Mouse (Mus musculus): ENCODE measurements around the gene Upb1.

Gene Upb1

DNA sequence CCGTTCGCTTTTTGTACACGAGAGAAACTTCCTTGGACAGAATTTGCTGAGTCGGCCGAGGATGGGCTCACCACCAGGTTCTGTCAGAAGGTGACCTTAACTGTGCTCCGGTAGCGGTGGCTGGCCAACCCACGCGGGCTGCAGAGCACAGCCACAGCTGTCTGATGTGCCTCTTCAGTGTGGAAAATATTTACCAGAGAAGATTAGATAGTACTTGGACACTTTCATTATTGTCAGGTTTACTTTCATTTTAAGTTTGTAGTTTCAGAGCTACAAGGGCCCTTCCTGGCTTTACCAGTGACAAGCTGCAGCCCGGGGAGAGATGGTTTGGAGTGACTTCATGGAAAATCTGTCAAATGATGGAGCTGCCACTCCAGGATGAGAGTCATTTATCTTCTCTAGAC lies 23.6 kb downstream of the Upb1 start:
- no peak for DNase-seq (ENCODE audit: low spot score in 2 of 2)

DNA sequence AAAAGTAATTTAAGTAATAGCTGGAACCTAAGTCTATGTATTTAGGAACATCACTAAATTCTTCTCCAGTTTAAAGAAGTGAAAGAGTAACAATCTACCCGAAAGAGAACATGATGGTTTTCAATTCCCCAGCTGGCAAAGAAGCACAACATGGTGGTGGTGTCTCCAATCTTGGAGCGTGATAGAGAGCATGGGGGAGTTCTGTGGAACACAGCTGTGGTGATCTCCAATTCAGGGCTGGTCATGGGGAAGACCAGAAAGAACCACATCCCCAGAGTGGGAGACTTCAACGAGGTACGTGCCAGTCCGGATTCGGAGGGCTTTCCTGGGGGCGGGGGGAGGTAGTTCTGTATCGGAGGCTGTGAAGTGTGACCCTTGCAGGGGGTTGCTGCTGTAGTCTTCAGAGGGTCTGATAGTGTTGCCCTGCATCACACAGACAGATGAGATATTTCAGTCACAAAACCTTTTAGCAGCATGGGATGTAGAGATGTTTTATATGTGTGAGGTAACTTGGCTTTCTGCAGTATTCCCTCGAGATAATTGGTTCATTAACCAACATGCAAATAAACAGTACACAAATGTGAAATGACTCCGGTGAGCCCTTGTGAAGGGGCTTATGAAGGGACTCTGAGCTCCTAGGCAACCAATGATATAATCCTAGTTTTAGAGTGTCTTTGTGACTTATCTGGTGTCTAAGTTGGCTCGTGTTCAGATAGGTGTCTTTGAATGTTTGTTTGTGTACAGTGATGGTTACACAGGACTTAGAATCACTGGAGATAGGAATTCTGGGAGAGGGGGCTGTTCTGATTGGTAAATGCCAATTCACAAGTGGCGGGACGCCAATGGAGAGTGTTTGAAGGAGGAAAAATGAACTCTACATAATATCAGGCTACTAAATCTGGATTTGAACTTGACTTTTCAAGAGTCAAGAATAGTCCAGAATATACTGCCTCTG lies 27.4 kb downstream of the Upb1 start:
- no peak for DNase-seq (ENCODE audit: low spot score in 2 of 2)

DNA sequence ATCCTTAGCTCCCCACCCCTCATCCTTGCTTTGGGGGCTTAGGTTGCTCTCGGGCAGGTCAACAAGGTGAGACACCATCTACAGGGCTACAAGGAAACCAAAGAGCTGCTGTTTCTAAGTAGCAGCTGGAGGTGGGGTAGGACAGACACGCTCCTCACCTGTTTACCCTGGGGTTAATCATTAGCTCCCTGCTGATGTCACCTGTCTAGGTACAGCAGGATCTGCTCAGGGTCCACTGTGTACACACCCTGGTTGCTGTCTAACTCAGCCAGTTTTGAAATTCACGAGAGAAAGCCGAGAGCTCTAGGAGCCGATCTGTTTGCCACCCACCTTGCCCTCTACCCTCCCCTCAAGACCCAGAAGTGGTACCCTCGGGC lies 28.1 kb downstream of the Upb1 start:
- peak in 1 of 2 experiments; percentile 11 for DNase-seq (ENCODE audit: low spot score in 2 of 2)

DNA sequence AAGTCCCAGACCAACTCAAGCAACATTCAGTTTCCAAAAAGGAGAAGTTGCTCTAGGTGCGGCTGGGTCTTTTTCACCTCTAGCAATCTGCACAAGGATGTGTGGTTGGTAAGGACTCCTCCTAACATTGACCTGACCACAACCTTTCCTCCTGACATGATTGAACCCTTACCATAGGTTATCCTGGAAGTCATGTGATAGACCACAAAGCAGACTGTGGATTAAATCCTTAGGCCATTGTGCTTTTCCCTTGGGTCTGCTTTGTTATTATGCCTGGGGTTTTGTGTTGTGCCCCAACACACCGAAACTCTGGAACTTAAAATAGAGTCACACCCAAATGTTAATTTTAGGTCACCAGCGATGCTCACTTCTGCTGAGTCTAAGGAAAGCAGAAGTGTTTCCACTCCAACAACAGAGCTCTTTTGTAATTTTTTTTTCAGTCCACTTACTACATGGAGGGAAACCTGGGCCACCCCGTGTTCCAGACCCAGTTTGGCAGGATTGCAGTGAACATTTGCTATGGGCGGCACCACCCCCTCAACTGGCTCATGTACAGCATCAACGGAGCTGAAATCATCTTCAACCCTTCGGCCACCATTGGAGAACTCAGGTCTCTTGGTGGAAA lies 28.7 kb downstream of the Upb1 start:
- DNase-seq (ENCODE audit: low spot score in 2 of 2), result no peak

DNA sequence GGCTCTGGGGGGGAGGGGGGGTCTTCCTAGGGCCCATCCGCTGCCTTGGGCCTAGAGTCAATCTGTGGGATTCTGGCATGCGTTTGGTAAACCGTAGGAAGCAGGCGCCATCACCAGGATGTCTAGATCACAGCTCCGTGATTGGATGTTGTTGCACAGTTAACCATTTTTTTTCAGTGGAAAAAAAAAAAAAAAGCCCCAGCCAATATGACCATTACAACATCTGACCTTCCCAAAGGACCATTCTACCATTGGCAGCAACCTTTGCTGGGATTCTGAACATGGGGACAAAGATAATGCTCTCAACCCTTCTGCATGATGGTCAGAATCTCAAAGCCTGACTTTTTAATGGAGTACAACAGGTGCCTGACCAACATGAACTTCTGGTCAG lies 29.2 kb downstream of the Upb1 start:
- DNase-seq (ENCODE audit: low spot score in 2 of 2), result no peak

DNA sequence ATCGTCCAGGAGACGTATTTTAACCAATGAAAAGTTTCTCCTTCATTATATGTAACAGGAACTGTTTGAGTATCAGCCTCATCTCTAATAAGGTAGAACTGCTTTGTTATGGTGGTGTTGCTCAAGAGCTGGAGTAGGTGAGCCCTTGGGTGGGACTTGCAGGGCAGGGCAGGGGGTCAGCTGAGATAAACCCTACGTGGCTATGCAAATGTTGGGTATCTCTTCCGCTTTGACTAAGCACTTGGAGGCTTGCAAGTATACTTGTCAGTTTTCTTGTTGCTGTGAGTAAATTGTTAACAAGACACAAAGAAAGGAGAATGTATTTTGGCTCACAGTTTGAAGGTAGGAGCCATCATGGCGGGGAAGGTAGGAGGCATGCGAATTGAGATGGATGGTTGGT lies 29.7 kb downstream of the Upb1 start:
- no peak for DNase-seq (ENCODE audit: low spot score in 2 of 2)

DNA sequence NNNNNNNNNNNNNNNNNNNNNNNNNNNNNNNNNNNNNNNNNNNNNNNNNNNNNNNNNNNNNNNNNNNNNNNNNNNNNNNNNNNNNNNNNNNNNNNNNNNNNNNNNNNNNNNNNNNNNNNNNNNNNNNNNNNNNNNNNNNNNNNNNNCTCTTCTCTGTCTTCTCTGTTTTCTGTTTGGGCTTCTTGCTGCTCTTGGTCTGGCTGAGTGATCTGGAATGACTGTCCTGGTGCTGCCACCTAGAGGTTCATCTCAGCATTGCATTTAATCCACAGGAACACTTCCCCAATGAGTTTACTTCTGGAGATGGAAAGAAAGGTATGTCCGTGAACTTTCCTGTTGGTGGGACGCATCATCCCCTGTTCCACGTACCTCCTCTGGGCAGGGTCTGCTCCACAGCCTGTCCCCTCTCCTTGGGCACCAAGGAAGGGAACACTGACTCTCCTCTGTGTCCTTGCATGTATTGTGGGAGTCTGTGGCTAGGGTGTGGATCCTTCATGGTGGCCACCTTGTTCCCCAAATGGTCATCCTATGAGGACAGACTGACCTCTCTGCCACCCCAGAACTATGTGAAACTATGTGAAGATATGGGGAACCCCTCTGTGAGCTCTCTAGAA lies 35.8 kb downstream of the Upb1 start:
- DNase-seq (ENCODE audit: low spot score in 2 of 2), result peak; percentile 66 to 78

DNA sequence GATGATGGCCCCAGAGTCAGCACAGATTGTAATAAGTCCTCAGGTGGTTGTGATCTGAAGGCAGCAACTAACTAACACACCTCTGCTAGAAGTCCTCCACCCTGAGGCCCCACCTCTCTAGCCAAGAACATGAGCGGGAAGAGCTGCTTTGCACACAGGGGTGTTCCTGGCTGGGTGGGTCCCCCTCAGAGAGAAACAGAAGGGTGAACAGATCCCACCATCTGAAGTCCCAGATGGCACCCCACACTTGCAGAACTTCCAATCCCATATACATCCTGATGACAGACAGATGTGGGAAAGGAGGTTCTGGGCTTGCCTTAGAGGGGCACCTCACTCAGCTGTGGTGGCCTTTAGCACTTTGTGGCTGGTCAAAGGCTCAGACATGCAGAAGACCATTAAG lies 36.4 kb downstream of the Upb1 start:
- no peak for DNase-seq (ENCODE audit: low spot score in 2 of 2)

DNA sequence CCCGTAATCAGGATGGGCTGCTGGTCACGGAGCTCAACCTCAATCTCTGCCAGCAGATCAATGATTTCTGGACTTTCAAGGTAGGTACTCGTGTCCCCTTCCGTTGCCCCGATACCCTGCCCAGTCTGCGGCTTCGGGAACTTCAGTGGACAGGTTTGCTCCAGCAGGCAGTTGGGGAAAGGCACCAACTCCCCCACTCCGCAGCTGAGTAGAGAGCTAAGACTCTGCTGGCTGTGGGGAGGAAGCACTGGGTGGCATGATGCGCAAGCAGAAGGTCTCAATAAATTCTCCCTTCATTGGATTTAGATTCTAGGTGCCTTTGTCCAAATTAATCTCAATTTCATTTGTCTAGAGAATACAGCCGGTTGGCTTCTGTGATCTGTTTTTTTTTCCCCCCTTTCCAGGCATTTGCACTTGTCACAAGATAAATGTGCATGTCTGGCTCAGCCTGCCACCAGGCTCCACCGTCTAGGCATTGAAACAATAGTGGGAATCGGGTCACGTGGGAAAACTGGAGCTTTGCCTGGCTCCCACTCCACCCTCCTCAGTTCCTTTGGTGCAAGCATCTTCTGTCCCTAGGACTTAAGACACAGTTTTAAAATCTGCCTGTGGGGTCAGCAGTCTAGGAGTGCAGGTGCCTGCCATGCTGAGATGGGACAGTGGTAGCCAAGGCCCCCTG lies 37.4 kb downstream of the Upb1 start:
- no peak for DNase-seq (ENCODE audit: low spot score in 2 of 2)

DNA sequence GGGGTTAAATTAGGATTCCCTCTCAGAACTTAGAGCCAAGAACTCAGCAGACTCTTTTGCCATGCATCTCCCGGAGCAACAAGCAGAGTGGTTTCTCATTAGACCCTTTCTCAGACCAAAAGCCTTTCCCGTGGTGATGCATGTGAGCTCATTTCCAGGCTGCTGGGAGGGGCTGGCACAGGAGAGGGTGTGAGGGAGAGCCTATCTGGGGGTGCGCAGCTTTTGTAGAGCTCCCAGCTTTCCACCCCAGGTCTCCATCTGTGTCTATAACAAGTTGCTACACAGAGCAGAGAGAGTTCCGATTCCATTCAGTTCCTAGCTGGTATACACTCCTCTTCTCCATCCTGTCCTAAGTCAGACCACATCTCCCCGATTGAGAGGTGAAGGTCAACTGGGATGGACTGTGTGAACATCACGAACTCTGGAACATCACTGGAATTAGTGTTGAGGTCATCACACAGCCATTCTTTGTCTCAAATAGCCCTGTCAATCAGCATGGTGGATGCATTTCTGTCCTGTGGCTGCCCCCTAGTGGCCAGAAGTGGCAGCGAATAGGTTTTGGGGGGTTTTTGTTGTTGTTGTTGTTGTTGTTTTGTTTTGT lies 38.4 kb downstream of the Upb1 start:
- peak in 1 of 2 experiments; percentile 27 for DNase-seq (ENCODE audit: low spot score in 2 of 2)

DNA sequence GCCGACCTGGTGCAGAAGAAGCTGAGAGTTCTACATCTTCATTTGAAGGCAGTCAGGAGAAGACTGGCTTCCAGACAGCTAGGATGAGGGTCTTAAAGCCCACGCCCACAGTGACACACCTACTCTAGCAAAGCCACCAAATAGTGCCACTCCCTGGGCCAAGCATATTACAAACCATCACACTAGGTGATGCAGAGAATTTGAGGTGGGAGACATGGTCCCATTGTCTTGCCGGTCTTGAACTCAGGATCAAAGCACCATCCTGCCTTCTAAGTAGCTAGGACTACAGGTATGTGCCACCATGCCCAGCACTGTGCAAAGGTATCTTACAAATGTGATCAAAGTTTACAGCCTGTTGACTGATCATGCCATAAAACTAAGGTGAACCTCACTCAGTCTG lies 39.8 kb downstream of the Upb1 start:
- DNase-seq (ENCODE audit: low spot score in 2 of 2), result no peak

DNA sequence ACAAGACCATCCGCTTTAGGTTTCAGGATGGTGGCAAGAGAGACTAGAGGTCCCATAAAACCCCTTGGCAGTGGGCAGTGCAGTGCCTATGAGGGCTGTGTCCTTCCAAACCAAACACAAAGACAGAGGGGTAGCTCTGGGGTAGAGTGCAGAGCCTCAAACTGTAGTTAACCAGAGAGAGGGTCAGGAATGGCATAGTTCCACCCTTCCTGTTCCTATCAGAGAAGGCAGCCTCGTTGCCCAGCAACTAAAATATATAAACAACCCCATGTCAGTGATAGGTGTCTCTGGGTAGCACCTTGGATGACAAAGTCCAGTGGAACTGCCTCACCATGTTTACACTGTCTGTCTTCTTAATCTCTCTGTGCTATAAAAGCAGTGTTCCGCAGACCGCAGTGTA lies 40.9 kb downstream of the Upb1 start:
- no peak for DNase-seq (ENCODE audit: low spot score in 2 of 2)

DNA sequence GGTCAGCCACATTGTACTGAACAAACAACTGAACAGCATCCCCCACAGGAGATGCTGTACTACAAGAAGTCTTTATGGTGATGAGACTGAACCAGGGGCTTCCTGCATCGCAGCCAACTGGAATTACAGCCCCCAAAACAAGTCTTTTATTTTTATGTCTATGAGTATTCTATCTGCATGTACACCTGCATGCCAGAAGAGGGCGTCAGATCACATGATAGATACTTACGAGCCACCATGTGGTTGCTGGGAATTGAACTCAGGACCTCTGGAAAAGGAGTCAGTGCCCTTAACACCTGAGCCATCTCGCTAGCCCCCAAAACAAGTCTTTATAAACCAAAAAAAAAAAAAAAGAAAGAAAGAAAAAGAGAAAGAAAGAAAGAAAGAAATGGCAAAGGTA lies 42.1 kb downstream of the Upb1 start:
- no peak for DNase-seq (ENCODE audit: low spot score in 2 of 2)

DNA sequence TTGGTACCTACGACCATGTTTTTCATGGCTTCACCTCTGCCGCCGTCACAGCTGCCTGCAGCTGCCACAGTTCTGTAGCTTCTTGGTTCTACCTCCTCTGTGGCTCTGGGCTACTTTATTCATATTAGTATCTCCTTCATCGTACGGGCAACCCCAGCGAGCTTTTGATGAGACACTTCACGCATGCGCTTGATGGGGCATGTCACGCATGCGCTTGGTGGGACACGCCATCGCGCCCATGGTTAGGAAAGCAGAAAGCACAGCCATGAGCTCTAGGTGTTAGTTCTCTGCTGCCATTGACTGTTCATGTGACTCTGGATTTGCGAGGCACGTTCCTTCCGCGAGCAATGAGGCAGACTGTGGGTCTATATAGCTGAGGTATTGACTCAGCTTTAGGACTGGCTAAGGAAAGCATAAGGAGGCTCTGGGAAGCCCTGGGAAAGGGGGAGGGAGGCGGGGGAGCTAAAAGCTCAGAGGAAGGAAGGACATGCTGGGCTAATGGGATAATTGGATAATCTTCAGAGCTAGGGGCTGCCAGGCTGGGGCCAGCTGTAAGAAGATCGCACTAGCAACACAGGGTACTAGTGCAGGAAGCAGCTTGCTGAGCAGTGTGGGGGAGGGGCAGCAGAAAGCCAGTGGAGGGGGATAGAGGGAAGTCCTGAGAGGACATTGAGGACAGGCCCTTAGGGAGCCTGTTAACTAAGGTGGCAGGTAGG lies 43.4 kb downstream of the Upb1 start:
- no peak for DNase-seq (ENCODE audit: low spot score in 2 of 2)

DNA sequence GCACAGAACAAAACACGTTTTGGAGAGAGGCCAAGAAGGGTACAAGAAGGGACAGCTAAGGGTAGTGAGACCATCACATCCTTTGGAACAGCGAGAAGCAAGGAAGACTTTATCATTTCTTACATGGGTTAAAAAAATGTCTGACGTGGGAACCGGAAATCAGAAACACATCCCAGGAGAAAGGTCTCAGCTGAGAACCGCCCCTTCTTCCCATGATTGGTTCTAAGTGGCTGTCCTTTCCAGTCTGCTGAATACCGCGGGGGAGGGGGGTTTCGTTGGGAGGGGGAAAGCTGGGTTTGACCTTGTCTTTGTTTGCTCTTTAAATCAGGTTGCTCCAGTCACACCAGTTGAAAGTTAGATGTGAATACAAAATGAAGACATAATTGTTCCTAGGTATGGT lies 44.1 kb downstream of the Upb1 start:
- DNase-seq (ENCODE audit: low spot score in 2 of 2), result no peak

DNA sequence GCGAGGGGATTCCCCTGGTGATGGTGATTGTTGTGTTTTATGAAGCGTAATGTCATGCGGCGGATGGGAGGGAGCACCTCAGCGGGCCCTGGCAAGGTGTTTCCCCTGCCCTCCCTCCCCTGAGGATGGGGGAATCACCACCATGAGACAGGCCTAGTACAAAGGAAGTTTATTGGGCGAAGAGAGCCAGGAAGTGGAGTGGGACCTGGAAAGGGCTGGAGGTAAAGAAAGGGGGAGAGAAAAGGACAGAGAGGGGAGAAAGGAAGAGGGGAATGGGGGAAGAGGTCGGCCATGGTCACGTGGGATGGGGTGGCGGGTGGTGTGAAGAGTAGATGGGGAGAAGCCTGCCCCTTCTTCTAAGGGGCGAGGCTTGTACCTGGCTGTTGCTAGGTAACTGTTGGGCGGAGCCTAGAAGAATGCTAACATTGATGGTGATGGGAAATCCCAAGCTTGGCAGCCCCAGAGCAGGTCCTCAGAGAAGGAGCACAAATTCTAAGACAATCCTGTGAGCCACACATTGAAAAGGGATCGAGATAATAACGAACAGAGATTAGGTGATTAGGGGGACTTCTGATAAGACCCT lies 45.7 kb downstream of the Upb1 start:
- no peak for DNase-seq (ENCODE audit: low spot score in 2 of 2)

DNA sequence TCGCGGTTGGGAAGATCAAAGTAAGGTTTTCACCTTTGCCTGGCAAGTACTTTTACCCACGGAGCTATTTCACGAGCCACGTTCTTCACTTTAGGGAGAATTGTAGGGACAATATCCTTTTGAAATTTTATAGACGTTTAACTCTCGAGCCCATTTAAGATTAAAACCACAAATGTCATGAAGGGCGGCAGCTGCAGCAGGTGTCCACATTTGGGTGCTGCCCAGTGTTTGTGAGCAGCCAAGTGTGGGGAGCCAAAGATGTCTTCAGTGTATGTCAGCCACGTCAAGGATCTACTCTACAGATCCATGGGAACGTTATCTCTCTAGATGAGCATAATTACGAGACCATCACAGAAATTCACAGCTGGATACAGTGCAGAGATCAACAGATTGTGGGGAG lies 46.6 kb downstream of the Upb1 start:
- no peak for DNase-seq (ENCODE audit: low spot score in 2 of 2)

DNA sequence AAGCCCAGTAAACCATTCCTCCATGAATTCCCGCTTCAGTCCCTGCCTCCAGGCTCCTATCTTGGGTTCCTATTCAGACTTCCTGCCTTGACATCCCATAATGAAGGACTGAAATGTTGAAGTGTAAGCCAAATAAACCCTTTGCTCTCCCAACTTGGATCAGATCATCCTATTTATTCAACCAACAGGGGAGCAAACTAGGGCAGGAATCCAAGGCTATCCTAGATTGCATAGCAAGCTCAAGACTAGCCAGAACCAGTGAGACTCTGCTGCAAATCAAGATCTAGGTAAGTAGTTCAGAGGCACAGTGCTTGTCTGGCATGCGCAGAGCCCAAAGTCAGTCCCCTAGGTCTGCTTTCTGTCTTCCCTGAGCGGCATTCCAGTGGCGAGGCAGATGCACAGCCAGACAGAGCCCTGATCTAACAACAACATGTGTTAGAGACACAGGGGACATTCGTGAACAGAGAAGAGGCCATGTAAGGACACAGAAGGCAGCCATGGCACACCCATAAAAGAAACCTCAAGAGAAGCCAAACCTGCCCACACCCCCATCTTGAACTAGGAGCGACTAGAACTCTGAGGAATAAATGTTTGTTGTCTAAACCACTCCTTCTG lies 48.0 kb downstream of the Upb1 start:
- DNase-seq (ENCODE audit: low spot score in 2 of 2), result no peak

DNA sequence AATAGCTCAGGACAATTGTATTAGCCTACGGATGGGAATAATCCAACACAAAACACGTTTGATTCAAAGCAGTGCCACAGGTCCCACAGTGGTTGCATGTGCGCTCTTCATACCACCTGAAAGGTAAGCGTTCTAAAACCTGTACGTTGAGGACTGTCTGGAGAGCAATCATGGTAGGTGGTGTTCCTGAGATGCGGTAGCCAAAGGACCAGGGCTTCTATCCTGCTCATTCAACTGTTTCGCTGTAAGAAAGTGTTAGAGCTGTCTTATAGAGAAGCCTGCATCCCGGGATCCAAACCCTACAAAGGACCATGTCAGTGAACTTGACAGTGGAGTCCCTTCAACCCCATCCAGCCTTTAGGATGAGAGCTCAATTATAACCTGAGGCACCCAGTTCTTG lies 49.4 kb downstream of the Upb1 start:
- no peak for DNase-seq (ENCODE audit: low spot score in 2 of 2)

DNA sequence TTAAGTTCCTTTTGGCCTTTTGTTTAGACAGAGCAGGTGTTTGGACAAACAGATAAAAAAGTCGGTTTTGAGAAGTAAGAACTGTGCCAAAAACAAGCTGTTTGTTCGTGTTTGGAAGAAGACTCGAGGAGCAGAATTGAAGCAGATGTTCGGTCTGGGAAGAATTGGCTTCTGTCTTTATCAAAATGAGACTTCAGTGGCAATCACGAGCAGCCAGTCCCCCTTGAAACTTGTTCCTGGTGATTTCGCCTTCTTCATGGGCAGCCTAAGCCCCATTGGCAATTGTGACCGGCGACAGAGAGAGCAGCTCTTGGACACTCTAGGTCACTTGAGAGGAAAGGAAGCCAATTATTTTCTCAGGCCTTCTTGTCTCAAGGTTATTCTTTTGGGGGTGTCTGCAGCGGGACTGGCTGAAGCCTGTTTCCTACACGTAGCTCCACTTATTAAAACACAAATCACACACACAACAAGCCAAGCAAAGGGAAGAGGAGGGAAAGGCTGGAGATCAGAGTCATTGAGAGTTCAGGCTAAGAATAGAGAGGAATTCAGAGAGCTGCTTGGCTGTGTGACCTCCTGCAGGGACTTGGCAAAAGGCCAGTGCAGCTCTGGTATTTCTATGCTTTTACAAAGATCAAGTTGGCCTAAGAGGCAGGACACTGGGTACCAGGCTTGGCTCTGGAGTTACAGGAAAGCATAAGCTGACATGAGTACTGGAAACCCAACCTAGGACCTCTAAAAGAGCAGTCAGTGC lies 50.3 kb downstream of the Upb1 start:
- DNase-seq (ENCODE audit: low spot score in 2 of 2), result no peak

Data from urinary bladder, adult 18-20 months (tissue).